Mouse (Mus musculus) urinary bladder, postnatal 36 days (tissue): ENCODE results near the gene Rsad1.

Experiments
- DNase-seq, 2 experiments: peaks; one replicate each; pipeline ENCODE4 v3.0.0; 2022; ENCODE audit warnings: low spot score in 2 of 2, mixed read lengths in 1 of 2

The Rsad1 gene

DNA sequence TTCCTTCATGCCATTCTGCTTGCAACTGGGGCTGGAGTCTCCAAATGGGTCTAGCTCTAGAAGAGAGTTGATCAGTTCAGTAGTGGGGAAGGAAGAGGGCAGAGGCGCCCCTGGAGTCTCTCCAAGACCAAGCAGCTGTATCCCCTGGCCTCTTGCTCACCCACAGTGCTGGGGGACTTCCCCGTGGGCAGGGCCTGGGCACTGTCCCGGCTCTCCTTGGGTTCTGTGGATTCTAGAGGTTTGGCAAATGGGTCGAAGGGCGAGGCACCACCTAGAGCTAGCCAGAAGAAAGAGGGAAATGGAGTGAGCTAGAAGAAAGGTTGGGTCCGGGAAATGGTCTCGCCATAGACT lies 57.3 kb downstream of the Rsad1 start:
- DNase-seq = no peak

DNA sequence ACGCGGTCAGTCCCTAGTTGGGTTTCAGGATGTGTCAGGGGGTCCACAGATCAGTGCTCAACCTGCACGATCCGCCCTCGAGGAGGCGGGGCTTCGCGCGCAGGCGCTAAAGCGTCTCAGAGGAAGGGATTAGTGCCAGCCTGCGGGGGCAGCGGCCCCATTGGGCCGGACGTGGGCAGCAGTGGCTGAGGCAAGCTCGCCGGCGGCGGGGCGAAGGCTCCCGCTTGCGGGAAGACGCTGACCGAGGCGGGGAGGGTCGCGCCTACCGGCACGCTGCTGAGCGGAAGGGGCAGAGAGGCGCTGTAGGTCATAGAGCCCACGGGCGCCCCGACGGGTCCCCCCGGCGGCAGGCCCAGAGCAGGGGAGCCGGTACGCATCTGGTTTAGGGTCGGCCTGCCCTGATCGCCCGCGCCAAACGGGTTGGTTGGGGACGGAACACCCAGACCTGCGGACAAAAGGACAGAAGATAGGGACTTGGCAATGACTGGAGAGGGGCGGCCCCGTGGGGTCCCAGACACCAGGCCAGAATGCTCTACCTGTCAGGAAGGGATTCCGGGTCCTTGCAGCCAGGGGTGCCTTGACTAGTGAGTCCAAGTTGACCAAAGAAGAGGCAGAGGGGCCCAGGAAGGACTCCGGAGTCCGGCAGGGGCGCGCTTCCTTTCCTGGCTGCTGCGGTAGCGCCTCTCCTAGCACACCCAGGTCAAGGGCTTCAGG lies 57.9 kb downstream of the Rsad1 start:
- DNase-seq = no peak
